Mouse (Mus musculus) brain, embryonic 18.5 days (tissue): Measurements from ENCODE around the gene Tgfbr1.

Experiments used
- DNase-seq: peaks from one replicate; pipeline ENCODE4 v3.0.0-alpha.2; 2012; ENCODE audit warnings: low read depth, low spot score

Gene Tgfbr1

DNA sequence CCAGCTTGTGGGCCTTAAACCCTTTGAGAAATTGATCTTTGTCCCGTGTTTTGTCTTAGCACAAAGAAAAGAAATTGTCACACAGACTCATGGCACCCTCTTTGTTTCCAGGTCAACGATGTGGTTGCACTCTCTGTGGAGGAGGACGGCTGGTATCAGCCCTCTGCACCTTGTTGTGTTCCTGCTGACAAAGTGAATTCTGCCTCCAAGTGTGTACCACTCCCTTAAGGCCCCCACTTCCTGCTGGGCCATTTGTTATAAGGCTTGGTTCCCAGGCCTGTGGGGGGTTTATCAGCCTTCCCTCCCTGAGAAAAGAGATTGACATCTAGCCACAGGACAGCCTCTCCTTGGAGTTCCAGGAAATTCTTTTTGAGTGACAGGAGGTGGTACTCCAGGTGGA lies 69.2 kb downstream of the Tgfbr1 start:
- DNase-seq, result no peak

DNA sequence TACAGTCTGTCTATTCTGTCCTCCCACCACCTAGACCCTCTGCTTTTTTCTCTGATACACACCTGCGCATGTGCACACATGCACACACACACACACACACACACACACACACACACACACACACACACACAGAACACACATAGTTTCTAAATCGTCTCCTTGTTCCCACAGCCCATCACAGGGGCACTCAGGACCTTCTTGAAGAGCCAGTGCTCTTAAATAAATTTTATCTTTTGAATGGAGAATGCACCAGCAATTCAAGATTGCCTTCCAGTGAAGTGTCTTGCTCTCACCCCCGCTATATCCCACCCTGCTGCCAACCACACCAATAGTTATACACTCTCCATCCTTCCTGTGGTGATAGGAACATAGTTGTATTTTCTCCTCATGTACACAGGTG lies 69.9 kb downstream of the Tgfbr1 start:
- no peak for DNase-seq

DNA sequence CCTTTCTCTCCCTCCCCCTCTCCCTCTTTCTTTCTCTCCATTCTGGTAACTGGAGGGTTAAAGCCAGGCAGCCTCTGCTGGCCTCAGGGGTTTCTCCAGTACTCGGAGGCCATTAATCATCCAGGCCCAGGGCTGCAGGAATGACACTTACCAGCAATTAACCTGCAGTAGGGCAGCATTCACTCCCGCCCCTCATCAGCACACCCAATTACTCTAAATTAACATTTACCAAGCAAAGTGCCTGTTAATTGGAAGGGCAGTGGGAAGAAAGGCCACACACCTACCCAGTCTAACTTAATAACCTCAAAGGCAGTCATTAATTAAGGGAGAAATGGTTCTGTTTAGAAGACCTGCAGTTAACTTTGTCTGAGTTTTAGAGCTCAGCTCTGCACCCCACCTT lies 71.4 kb downstream of the Tgfbr1 start:
- no peak for DNase-seq

DNA sequence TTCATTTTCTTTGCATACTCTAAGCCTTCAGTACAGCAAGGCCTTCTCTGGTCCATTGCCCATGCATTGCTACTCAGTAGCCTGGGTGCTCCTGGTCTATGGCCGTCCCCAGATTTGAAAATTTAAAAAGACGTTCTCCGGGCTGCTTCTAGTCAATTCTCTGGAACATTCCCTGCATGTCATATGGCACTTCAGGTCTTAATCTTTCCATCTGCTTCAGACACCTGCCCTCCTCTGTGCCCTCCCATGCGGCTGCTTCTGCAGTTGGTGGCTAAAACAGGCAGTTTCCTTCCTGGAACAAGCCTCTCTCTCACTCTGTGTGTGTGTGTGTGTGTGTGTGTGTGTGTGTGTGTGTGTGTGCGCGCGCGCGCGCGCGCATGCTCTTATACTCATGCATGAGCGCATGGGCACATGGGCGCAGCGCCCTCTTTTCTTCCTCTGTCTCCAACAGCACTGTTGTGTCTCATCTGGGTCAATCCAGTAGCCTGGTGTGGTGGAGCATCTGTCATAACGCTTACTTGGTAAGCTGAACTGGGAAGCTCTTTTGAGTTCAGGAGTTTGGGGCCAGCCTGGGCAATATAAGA lies 72.3 kb downstream of the Tgfbr1 start:
- DNase-seq, result no peak

DNA sequence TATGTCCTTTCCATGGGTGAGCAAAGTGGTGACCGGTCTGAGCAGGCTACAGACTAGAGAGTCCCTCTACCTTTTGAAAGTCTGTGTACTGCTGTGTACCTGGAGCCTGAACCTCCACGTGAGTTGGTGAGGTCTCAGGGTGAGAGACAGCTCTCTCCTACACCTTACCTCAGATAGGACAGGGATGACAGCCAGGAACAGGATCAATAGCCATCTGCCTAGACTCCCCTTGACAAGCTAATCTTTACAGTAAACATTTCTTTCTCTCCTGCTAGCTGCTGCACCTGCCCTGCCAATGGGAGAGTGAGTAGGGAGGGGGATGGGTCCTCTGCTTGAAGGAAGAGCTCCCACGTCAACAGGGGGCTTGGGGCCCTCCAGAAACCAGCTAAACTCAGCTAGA lies 74.6 kb downstream of the Tgfbr1 start:
- no peak for DNase-seq

DNA sequence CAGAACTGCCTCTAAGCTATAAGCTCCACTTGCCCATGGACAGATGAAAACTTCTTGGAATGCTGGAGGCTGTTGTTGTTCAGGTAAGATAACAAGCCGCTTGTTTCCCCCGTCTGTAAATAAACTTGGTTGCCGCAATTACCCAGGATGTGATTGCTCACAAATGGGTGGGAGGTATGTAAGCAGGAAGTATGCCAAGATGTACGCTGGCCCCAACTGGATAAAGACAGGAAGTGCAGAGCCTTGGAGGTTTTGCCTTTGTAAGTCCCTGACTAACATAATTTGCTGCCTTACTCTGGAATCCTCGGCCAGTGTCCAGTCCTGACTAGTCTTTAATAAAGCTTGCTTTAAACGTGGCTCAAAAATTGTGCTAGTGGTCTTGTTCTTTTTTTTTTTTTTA lies 77.5 kb downstream of the Tgfbr1 start:
- no peak for DNase-seq

DNA sequence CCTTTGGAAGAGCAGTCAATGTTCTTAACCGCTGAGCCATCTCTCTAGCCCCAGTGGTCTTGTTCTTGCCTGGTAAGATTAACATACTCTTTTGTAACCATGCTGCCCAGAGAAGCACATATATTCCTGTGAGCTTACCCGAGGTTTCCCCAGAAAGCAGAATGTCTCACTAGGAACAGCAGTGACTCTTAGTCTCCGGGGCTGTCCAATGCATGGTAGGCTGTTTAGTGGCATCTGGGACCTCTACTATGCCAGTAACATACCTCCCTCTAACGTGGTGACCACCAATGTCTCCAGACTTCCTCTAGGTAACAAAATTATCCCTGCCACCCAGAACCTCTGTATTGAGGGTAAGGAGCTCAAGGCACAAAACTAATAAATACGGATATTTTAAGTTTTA lies 78.1 kb downstream of the Tgfbr1 start:
- no peak for DNase-seq

DNA sequence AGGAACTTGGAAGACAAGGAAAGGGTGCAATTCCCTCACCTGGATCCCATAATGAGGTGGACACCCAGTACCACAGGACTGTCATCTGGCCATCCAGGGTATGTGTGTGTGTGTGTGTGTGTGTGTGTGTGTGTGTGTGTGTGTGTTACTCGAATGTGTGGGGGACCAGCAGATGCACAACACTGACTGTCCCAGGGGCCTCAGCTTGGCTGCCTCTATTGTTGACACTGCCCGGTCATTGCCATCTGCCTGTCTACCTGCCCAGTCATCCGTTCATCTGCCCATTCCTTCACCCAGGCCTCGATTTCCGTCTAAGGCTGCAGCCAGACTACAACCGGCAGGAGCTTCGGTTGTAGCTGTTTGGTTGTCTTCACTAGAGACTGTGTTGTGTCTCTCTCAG lies 79.7 kb downstream of the Tgfbr1 start:
- no peak for DNase-seq

DNA sequence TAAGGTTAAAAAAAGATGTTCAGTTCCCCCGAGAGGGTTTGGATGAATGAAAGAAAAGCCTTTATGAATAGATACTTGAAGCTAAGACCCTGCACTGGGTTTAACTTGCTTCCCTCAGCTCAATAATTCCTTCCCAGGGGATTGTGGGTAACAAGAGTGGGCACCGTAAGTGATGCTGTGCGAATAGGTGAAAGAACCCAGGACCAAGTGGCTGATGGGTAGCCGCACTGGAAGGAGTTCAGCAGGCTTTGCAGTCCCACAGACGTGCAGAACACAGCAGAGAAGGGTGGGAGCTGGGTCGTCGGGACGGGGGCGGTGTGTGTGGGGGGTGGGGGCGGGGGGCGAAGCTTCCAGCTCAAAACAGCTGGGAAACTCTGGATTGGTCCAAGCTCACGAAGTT lies 82.1 kb downstream of the Tgfbr1 start:
- no peak for DNase-seq

DNA sequence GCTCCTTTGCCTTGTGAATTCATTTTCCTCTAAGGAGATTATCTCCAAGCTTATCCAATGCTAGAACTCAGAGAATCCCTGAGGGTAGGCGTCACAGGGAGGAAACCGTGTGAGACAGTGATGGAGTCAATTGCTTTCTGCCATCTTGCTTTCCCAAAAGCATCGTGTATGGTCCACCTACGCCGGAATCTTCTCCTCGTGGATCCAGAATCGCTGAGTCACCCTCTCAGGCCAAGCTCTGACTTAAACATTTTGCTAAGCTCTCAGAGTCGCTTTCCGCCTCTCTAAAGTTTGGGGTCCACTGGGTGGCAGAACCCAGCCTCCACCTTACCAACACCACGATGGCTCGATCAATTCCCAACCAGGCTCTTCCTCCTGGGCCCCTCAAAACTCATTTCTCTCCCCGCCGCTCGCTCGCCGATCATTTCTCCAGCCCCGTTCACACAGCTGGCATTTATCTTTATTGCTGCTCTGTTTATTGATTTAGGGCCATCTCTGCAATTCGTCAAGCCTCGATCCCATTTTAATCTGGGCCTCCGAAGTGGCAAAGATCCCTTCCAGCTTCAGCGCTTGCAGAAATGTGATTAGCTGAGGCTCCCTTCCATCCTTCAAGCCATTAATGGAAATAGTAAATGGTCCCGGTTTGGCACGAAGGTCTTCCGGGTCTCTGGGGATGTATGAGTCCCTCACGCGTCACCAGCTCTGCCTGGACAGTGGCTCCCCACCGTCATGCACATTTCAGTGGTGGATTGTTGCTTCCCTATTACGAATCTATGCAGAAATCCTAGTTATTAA lies 82.7 kb downstream of the Tgfbr1 start:
- no peak for DNase-seq

DNA sequence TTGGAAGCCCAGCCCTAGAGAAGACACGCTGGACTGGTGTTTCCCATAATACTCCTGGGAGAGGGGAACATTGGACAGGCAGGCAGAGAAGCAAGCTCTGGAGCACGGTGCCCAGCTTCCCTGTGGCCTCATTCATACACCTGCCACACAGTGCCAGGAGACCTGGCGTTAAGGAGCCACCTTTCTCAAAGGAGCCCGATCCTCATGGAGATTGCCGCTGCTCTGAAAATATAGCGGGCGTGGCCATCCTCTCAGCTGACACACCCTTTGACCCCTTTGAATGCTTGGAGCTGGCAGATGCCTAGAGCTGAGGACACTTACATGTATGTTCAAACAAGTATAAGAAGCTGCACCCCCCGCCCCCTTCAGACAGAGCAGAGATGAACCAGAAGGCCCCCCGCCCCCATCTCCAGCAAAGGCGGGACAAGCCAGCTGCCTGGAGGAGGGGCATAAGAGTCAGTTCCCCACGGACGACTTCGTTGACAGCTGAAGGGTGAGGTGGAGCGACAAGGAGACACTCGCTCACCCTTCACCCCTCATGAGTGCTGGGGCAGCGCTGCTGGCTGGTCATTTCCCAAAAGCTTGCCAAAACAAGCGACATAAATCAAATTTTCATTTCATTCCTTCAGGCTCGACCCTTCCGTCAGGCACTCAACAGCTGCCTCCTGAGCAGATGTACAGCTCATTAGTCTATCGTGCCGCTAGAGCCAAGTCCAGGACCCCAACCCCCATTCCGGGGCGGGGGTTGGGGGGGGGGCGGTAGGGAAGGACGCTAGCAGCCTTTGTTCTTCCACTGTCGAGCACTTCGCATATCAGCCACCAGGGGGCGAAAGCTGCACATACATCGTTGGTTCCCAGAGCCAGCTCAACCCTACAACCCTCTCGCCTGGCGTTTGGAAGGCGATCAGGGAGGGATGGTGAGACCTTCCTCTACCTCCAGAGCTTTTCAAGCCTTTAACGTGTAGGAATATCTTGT lies 84.6 kb downstream of the Tgfbr1 start:
- peak; percentile 84 for DNase-seq

DNA sequence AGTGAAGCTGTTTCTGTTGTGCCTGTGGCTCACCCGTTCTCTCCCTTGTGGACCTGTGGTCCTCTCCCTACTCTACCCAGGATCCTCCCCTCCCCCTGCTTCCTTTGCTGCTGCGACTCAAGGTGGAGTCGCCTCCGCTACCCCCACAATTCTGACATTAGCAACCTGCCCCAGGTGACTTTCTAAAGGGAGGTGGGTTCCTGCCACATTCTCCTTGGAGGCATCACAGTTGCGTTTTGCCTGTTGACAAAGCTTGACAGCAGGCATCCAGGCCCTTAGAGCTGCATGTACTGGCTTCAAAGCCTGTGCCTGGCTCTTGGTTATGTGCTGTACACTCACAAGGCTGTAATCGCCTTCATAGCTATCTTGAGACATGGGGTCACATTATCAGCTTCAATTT lies 85.9 kb downstream of the Tgfbr1 start:
- no peak for DNase-seq

DNA sequence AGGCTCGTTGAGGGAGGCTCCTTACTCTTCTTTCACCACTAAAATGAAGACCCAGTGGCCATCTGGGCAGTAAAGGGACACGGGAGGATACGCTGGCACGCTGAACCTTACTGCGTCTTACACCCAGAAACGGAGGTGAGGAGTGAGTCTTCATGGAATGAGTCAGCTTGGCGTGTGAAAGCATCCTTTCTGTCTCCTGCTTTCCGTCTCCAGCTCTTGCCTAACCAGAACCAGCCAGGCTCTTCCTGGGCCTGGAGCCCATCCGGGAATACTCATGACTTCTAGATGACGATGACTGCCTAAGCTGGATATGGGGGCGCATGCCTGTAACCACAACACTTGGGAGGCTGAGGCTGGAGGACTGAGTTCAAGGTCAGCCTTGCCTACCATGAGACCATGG lies 87.9 kb downstream of the Tgfbr1 start:
- no peak for DNase-seq

DNA sequence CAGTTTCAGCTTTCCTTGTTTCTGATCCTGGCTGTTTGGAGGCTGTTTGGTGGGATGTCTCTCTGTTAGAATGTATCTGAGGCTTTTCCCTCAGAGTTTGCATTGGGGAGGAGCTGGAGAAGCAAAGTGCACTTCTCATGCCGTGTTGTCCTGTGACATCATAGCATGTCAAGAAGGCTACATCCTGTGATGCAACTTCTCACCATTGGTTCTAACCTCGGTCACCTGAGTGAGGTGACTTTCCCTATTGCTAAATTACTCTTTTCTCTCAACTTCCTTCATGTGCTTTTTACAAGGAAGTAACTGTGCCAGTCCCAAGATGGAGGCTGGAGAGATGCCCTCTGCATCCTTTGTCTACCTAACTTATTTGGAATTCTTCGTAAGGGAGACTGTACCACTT lies 95.5 kb downstream of the Tgfbr1 start:
- DNase-seq, result no peak

DNA sequence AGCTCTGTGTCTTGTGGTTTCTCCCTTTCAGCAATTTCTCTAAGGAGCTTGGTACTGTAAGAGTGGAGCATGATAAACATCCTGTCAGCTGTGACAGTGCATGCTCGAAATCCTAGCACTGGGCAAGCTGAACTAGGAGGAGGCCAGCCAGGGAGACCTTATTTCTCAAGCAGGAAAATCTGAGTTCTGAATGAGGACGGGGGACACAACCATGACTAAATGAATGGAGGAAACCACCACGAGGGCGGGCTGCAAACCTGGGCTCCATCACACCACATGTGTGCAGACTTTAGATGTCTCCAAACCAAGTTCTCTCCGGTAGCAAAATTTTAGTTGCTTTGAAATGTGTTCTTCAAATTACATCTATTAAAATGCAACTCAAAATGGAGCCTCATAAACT lies 96.1 kb downstream of the Tgfbr1 start:
- no peak for DNase-seq

DNA sequence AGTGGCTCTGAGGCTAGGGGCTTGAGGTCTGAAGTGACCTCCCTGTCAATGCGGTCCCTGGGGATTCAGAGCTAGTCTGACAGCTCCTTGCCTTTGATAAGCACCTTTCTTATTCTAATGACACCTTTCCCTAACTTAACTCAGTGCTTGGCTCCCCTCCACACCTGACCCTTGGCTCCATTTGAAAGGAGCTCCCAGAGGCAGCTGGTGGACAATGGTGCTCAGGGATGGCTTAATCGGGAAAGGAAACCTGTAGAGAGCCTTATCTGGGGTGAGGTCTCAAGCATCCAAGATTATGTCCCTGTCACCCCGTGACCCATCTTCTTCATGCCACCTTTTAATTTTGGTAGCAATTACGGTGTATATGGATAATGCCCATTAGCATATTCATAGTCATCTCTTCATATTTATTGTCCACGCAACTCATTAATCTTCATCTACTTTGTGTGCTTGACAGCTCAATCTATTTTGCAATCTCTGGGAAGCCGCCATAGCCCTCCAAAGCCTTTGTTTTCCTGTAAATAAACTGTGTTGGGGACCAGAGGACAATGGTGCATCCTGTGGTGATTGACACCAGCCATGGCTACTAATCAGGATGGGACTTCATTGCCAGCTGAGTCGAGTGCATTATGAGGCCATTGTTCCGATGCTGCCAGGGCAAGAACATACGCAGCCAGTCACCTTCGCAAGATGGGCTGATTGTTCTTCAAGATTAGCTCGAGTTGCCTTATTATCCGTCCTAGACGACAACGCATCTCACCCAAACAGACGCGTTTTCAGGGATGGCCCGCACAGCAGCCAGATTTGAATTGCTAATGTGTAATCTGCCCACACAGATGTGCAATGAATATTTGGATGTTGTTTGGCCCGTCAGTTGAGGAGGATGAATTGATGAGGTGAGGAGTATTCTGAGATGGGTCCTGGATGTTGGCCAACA lies 96.8 kb downstream of the Tgfbr1 start:
- DNase-seq, result no peak
